Mouse (Mus musculus) cerebellum, postnatal 36 days (tissue): ENCODE measurements at regions not wholly inside any gene's neighbourhood (a gene's known extent, or its start where the extent isn't known, plus 50 kb on each side); places are given as distances from the start of the nearest gene placed in this dataset.
"Not testable (repeated sequence)": the region's sequence is repeated elsewhere in the genome, so short reads cannot be mapped to it uniquely, and the experiment has no call there.

Experiments
- DNase-seq, 2 experiments: peaks; one replicate each; pipeline ENCODE4 v3.0.0; 2021 to 2022; ENCODE audit warnings: mixed read lengths in 2 of 2

GRCm38 (mm10) chr12:14242720-14243119 is 90.9 kb upstream of the Fam84a start:
- not testable (repeated sequence) for DNase-seq

- no peak for DNase-seq
These were observed 85.8 kb upstream of the Fam84a start for GRCm38 (mm10) chr12:14237699-14238098.

- no peak for DNase-seq
These were observed 83.5 kb upstream of the Fam84a start for GRCm38 (mm10) chr12:14235351-14235750.

GRCm38 (mm10) chr12:14212618-14213017 is 60.8 kb upstream of the Fam84a start:
- no peak for DNase-seq

GRCm38 (mm10) chr12:14209881-14210280 is 58.0 kb upstream of the Fam84a start:
- no peak for DNase-seq

GRCm38 (mm10) chr12:14207288-14207687 is 55.4 kb upstream of the Fam84a start:
- no peak for DNase-seq

GRCm38 (mm10) chr12:14204491-14204890 is 52.6 kb upstream of the Fam84a start:
- DNase-seq = no peak
